Mouse (Mus musculus): Measurements from ENCODE around the gene Cul9. TPM values are rescaled to one million over a fixed set of nuclear protein-coding genes. Genes with fewer than 3 reads are reported as not detected.
A peak's percentile ranks its signal among the peaks of the same experiment; 100 is the strongest.
"Not testable (repeated sequence)": the region's sequence is repeated elsewhere in the genome, so short reads cannot be mapped to it uniquely, and the experiment has no call there.

The Cul9 gene
- polyA plus RNA-seq, 1 experiment from 2014 or later, result 8.0 TPM

GRCm38 (mm10) chr17:46503847-46504638 is 42.1 kb downstream of the Cul9 start:
- Histone ChIP-seq H3K4me3 (ENCODE audit: inconsistent target) (no peak overlapping the region), H3K79me2 (ENCODE audit: inconsistent target) (no peaks in the 10 kb centered on the region), H3K27ac (no peak overlapping the region), H3K36me3 (ENCODE audit: inconsistent target) (no peaks in the 10 kb centered on the region)
- 96% methylated on average over 14 of the region's 14 CpGs for WGBS (ENCODE audit: missing documents)

- WGBS (ENCODE audit: missing documents), result 95% methylated on average over 2 of the region's 2 CpGs
- H3K79me2 ChIP-seq (ENCODE audit: inconsistent target), result no peaks in the 10 kb centered on the region
- H3K27ac ChIP-seq, result no peak overlapping the region
- H3K4me3 ChIP-seq (ENCODE audit: inconsistent target), result no peak overlapping the region
- H3K36me3 ChIP-seq (ENCODE audit: inconsistent target), result no peaks in the 10 kb centered on the region
Observed at GRCm38 (mm10) chr17:46502775-46503174, 43.4 kb downstream of the Cul9 start.

- Histone ChIP-seq H3K27ac (no peak overlapping the region), H3K4me3 (ENCODE audit: inconsistent target) (no peak overlapping the region), H3K79me2 (ENCODE audit: inconsistent target) (no peaks in the 10 kb centered on the region), H3K36me3 (ENCODE audit: inconsistent target) (no peaks in the 10 kb centered on the region)
- WGBS (ENCODE audit: missing documents), result 81% methylated on average over 8 of the region's 8 CpGs
Observed at GRCm38 (mm10) chr17:46497956-46498355, 48.2 kb downstream of the Cul9 start.

- Histone ChIP-seq H3K4me3 (ENCODE audit: inconsistent target) (peak within 1 kb of the TSS; percentile 38), H3K36me3 (ENCODE audit: inconsistent target) (no peaks in the 10 kb centered on the region), H3K27ac (no peak within 1 kb of the TSS), H3K79me2 (ENCODE audit: inconsistent target) (no peaks in the 10 kb centered on the region)
- WGBS (ENCODE audit: missing documents), result 1% methylated on average over 41 of the region's 44 CpGs
Observed at GRCm38 (mm10) chr17:46496623-46497434, 49.4 kb downstream of the Cul9 start, which contains the start of gene Dnph1. Gene Dnph1, plus strand, starts transcription at chr17:46496711.

GRCm38 (mm10) chr17:46496081-46496480 is 50.1 kb downstream of the Cul9 start:
- not testable (repeated sequence) for H3K27ac ChIP-seq; H3K4me3 ChIP-seq (ENCODE audit: inconsistent target); H3K36me3 ChIP-seq (ENCODE audit: inconsistent target); H3K79me2 ChIP-seq (ENCODE audit: inconsistent target)

GRCm38 (mm10) chr17:46495486-46495885 is 50.7 kb downstream of the Cul9 start:
- Histone ChIP-seq H3K27ac (no peak overlapping the region), H3K79me2 (ENCODE audit: inconsistent target) (no peaks in the 10 kb centered on the region), H3K4me3 (ENCODE audit: inconsistent target) (no peak overlapping the region), H3K36me3 (ENCODE audit: inconsistent target) (no peaks in the 10 kb centered on the region)
- WGBS (ENCODE audit: missing documents), result 88% methylated on average over 5 of the region's 5 CpGs

- WGBS (ENCODE audit: missing documents), result 4% methylated on average over 38 of the region's 49 CpGs
- no peaks in the 10 kb centered on the region for H3K79me2 ChIP-seq (ENCODE audit: inconsistent target)
- H3K4me3 ChIP-seq (ENCODE audit: inconsistent target), result no peak within 1 kb of the TSS
- H3K36me3 ChIP-seq (ENCODE audit: inconsistent target), result no peaks in the 10 kb centered on the region
- no peak within 1 kb of the TSS for H3K27ac ChIP-seq
Observed at GRCm38 (mm10) chr17:46487431-46487830, 58.8 kb downstream of the Cul9 start, which contains the start of gene Ttbk1. Gene Ttbk1, minus strand, starts transcription at chr17:46487675.

- Histone ChIP-seq H3K36me3 (ENCODE audit: inconsistent target) (no peaks in the 10 kb centered on the region), H3K27ac (no peak overlapping the region), H3K4me3 (ENCODE audit: inconsistent target) (no peak overlapping the region), H3K79me2 (ENCODE audit: inconsistent target) (no peaks in the 10 kb centered on the region)
- WGBS (ENCODE audit: missing documents), result 12% methylated on average over 22 of the region's 22 CpGs
Observed at GRCm38 (mm10) chr17:46486995-46487394, 59.2 kb downstream of the Cul9 start.

- no peak overlapping the region for H3K4me3 ChIP-seq (ENCODE audit: inconsistent target)
- no peaks in the 10 kb centered on the region for H3K36me3 ChIP-seq (ENCODE audit: inconsistent target)
- 6% methylated on average over 6 of the region's 6 CpGs for WGBS (ENCODE audit: missing documents)
- no peak overlapping the region for H3K27ac ChIP-seq
- H3K79me2 ChIP-seq (ENCODE audit: inconsistent target), result no peaks in the 10 kb centered on the region
Observed at GRCm38 (mm10) chr17:46484461-46484875, 61.7 kb downstream of the Cul9 start.

GRCm38 (mm10) chr17:46484021-46484431 is 62.2 kb downstream of the Cul9 start:
- Histone ChIP-seq H3K79me2 (ENCODE audit: inconsistent target) (no peaks in the 10 kb centered on the region), H3K36me3 (ENCODE audit: inconsistent target) (no peaks in the 10 kb centered on the region), H3K27ac (no peak overlapping the region), H3K4me3 (ENCODE audit: inconsistent target) (no peak overlapping the region; the same call in 1 of the 2 replicates)
- WGBS (ENCODE audit: missing documents), result 1% methylated on average over 13 of the region's 13 CpGs

GRCm38 (mm10) chr17:46483561-46484001 is 62.6 kb downstream of the Cul9 start:
- no peaks in the 10 kb centered on the region for H3K79me2 ChIP-seq (ENCODE audit: inconsistent target)
- H3K36me3 ChIP-seq (ENCODE audit: inconsistent target), result no peaks in the 10 kb centered on the region
- no peak overlapping the region; the same call in 1 of the 2 replicates for H3K4me3 ChIP-seq (ENCODE audit: inconsistent target)
- WGBS (ENCODE audit: missing documents), result 2% methylated on average over 16 of the region's 16 CpGs
- no peak overlapping the region for H3K27ac ChIP-seq

- 94% methylated on average over 13 of the region's 15 CpGs for WGBS (ENCODE audit: missing documents)
- Histone ChIP-seq H3K4me3 (ENCODE audit: inconsistent target) (no peak overlapping the region), H3K36me3 (ENCODE audit: inconsistent target) (no peaks in the 10 kb centered on the region), H3K27ac (no peak overlapping the region), H3K79me2 (ENCODE audit: inconsistent target) (no peaks in the 10 kb centered on the region)
Observed at GRCm38 (mm10) chr17:46477286-46477685, 68.9 kb downstream of the Cul9 start.

- no peaks in the 10 kb centered on the region for H3K79me2 ChIP-seq (ENCODE audit: inconsistent target)
- H3K4me3 ChIP-seq (ENCODE audit: inconsistent target), result no peak overlapping the region
- no peak overlapping the region for H3K27ac ChIP-seq
- no peaks in the 10 kb centered on the region for H3K36me3 ChIP-seq (ENCODE audit: inconsistent target)
- 92% methylated on average over 8 of the region's 8 CpGs for WGBS (ENCODE audit: missing documents)
Observed at GRCm38 (mm10) chr17:46476601-46477000, 69.6 kb downstream of the Cul9 start.

GRCm38 (mm10) chr17:46467830-46468229 is 78.4 kb downstream of the Cul9 start:
- Histone ChIP-seq H3K36me3 (ENCODE audit: inconsistent target) (no peaks in the 10 kb centered on the region), H3K79me2 (ENCODE audit: inconsistent target) (no peaks in the 10 kb centered on the region), H3K27ac (no peak overlapping the region), H3K4me3 (ENCODE audit: inconsistent target) (no peak overlapping the region)
- 89% methylated on average over 9 of the region's 9 CpGs for WGBS (ENCODE audit: missing documents)

GRCm38 (mm10) chr17:46462226-46462625 is 84.0 kb downstream of the Cul9 start:
- Histone ChIP-seq H3K36me3 (ENCODE audit: inconsistent target) (no peaks in the 10 kb centered on the region), H3K27ac (no peak overlapping the region), H3K4me3 (ENCODE audit: inconsistent target) (no peak overlapping the region), H3K79me2 (ENCODE audit: inconsistent target) (no peaks in the 10 kb centered on the region)
- WGBS (ENCODE audit: missing documents), result 94% methylated on average over 5 of the region's 5 CpGs

Measured in macrophage (primary cell).